Mouse (Mus musculus) cerebellum, adult 9-11 months (tissue): ENCODE measurements around the gene Olfr875.
"Not testable (repeated sequence)": the region's sequence is repeated elsewhere in the genome, so short reads cannot be mapped to it uniquely, and the experiment has no call there.

Experiments
- DNase-seq: peaks from one replicate; pipeline ENCODE4 v3.0.0; 2022

Olfr875 gene

GRCm38 (mm10) chr9:37771759-37772158 is at the start of gene Olfr875:
Olfr875 (plus strand) TSS chr9:37771857.
- DNase-seq: no peak

DNA sequence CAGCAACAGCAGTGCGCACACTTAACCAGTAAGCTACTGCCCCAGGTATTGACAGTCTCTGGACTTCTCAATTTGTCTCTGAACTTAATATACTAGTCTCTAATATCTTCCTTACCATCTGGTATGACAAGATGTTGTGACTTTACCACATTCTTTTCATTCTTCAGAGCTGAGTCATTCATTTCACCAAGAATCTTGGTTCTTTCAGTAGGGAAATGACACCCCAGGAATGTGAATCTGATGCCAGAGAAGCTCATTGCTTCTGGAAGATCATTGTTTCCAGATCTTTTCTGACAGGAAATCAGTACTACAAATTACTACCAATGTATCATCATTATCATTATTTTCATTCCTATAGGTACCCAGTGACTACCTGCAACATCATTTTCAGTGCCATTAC is 37.3 kb upstream of the Olfr875 start:
- DNase-seq: no peak

- DNase-seq: no peak
Observed at GRCm38 (mm10) chr9:37744806-37745205, 26.9 kb upstream of the Olfr875 start, which contains the start of gene Olfr874. Olfr874 (plus strand) TSS chr9:37745106.

DNA sequence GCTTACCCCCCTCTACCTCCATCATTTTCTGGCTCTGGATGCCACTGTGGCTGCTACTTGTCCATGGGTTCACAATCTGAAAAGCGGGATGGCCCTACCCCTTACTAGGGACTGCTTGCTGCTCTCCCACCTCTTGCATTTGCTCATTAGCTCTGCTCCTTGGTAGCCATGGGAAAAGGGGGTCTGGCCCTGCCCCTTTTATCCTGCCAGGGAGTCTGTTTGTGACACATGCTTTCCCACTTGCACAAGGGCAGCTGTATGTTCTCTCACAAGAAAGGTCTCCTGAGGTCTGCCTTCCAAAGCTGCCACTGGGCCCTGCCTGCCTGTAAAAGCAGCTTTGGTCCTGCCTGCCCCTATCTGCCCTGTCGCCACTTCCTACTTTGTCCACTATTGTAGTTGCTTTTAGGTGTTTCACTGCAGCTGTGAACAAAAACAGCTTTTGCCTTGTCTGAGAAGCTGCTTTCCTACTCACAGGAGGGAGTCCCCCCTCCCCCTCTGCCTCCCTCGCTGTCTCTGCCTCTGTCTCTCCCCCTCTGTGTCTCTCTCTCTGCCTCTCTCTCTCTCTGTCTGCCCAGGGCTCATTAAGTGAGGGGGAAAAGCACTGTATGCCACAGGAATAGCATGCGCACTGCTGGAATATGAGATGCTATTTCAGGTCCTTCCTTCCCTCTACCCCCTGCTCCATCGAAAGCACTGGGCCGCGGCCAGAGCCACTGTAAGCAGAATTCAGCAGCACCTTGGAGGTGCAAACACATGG is 21.2 kb upstream of the Olfr875 start:
- DNase-seq: no peak

- no peak for DNase-seq
Observed at GRCm38 (mm10) chr9:37751467-37751866, 20.2 kb upstream of the Olfr875 start.

DNA sequence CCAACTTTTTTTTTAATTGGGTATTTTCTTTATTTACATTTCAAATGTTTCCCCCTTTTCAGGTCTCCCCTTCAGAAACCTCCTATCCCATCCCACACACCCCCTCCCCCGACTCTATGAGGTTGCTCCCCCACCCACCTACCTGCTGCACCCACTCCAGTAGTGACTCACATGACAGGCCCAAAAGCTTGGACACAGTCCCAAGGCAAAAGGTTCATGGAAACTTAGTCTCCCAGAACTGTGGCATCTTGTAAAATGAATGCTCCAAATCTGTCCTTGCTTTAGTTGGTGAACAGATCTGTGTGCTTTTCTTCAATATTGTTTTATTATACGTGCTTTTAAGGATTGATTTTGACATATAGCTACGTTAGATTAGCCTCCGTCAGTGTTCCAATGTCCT is 19.7 kb upstream of the Olfr875 start:
- DNase-seq: no peak

GRCm38 (mm10) chr9:37761728-37762127 is 9.9 kb upstream of the Olfr875 start:
- DNase-seq: no peak

DNA sequence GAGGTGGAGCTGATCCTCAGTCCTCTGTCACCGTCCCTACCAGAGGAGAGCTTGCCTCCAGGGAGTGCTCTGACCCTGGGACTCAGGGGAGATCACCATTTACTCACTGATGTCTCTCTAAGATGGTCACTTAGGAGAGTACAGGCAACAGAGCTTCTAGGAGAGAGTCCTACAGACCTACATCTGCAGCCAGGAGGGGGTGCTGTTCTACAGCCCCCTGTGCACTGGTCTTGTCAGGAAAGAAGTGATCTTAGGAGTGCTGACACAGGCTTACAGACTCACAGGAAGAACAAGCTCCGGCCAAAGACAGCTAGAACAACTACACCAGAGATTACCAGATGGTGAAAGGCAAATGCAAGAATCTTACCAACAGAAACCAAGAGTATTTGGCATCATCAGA is 9.1 kb upstream of the Olfr875 start:
- DNase-seq: no peak

DNA sequence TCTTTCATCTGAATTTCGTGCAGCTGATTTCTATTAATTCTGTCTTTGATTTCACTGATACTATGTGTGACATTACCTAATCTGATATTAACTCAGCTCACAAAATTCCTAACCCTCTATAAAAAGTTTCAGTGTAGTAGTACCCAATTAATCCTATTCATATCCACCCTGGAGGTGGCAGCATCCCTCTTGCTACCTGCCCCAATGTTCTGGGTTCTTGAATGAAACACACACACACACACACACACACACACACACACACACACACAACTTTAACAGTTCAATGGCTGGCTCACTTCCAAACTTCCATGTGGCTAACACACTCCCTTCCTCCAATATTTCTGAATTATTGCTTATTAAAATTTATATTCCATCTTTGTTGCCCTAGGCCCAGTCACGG is 996 bp upstream of the Olfr875 start:
- no peak for DNase-seq

DNA sequence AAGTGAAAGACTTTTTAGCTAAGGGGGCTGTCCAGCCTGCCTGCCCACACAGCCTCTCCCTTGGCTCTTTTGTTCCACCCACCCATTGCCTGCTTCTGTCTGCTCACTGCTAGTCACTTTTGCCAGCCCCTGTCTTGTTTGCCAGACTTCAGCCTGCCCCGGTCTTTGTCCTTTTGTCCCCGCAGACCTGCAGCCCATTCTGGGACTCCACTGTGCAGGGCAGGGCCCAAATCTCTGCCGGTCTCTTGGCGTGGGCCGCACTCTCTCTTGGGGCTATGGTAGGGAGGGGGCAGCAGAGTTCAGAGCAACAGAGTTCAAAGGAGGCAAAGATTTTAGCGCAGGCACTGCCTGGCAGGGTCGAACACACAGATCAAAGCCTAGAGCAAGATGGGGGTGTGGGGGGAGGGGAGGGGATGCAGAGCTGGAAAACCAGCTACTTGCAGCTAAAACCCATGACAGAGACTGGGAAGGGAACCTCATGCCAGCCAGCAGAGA is 11.2 kb downstream of the Olfr875 start:
- DNase-seq: no peak

DNA sequence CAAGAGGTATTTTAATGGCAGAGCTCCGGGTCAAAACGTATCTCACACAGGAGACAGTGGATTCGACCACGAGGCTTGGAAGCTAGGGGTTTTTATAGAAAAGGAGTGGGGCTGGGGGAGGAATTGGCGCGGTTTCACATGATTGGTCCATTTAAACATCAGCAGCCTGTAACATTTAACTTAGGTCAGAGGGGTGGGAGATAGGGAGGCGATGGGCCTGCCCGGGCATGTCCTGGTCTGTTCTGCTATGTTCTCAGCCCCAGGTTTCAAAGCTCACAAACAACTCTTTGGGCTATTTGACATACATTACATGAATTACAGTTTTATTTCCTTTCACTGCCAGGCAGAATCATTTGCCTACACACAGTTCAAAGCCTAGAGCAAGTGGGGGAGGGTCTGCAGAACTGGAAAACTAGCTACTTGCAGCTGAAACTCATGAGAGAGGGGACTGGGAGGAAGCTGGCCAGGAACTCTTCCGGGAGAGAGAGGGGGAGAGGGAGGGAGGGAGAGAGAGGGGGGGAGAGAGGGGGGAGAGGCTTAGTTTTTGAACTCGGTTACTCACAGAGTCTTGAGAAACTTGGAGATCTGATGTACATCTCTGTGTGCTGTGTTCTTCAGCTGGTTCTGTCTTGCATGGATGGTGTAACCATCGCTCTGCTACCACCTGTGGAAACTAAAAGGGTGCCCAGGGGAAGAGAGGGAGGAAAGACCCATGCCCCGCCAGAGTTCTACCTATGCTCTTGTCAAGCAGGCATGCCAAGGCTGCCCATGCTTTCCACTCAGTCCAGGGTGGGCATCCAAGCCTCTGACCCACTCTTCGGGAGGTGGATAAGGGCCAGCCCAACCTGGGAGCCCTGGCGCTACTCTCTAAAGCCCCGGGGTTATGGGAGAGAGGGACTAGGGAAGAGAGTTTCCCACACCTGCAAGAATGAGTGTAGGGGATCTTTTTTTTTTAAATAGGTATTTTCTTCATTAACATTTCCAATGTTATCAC is 12.0 kb downstream of the Olfr875 start:
- not testable (repeated sequence) for DNase-seq

GRCm38 (mm10) chr9:37786411-37786810 is 14.8 kb downstream of the Olfr875 start:
- no peak for DNase-seq

DNA sequence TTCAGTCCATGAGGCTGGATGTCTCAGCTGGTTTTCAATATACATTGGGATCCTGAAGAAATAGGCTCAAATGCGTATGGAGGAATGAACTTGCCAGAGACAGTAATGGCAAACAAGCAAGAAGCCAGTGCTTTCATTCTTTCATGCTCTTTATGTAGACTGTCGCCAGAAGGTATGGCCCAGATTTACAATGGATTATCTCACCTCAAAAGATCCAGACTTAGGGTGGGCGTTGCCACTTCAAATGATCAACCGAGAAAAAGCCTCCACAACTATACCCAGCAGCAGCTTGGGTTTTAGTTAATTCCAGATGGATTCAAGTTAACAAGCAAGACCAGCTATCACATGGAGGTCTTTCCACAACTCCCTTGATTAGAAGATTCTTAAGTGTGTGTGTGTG is 30.4 kb downstream of the Olfr875 start:
- DNase-seq: no peak

GRCm38 (mm10) chr9:37802731-37803130 is 31.1 kb downstream of the Olfr875 start, which contains the start of gene Olfr876:
Olfr876 (plus strand) TSS chr9:37803031.
- DNase-seq: no peak

- no peak for DNase-seq
Observed at GRCm38 (mm10) chr9:37807235-37807634, 35.6 kb downstream of the Olfr875 start.

DNA sequence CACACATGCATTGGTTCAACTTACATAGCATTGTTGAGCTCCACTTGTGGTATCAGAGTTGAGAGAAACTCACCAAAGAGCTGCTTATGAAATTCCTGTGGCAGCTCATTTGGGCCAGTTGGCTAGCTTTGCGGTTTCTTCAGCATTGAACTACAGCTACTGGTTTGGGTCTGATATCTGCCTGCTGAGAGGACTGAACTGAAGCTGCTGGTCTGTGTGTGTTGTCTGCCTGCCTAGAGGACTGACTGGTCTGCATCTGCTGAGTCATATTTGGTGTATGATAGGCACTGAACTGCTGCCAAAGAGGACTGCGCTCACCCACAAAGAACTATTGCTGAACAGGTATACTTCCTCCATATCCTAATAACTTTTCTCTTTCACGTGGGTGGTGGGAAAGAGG is 36.8 kb downstream of the Olfr875 start:
- no peak for DNase-seq

DNA sequence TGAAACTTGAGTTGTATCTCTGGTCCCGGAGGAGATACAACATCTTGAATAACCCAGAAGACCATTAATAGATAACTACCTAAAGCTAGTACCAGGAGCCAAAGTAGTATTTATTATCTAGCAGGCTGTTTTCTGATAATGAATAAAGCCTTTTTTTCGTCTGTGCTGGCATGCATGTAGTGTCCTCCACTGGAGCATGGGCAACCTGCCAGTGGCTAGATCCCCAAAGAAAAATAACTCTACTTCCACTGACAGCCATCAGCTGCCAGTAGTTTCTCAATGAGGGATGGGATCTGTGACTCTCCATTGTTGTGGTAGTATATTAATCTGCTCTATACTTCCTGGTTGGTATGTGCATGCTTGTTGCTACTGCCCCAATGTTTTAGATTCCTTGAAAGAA is 37.3 kb downstream of the Olfr875 start:
- no peak for DNase-seq

GRCm38 (mm10) chr9:37814696-37815095 is 43.0 kb downstream of the Olfr875 start:
- no peak for DNase-seq
